In the genomic region with DNA sequence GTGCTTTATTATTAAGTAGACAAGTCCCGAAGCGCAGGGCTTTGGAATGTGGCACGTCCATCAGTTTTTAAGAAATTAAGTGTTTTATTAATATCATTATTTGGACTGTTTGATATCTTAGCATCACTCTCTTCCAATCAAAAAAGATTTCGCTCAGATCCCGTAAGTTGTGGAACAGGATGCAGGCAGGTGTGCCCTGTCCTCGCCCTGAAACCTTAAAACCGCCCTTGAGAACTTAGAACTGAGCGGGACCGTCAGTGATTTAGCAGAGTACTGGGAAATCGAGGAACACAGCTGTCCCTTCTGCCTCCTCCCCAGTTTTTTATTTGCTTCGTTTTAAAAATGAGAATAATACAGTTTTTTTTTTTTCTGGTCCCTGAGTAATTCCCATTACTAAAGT, we compare ENCODE assay signal across 9 mouse cellular contexts. TPM values are rescaled to one million over a fixed set of nuclear protein-coding genes. Genes with fewer than 3 reads are reported as not detected.
DNase-seq lines count a peak whose midpoint lies in the region; ATAC-seq and TF ChIP-seq lines count a peak whose summit lies in the region.
"Had no signal": no experiment of that assay in that cellular context is flagged by ENCODE, and none has a peak within 500 bp of the region (broad histone marks: within the 10 kb centered on the region; RNA-seq: fewer than 3 reads in every experiment).

No protein-coding gene starts in this region.

- H3K9me3 ChIP-seq in heart, embryonic 12.5 days (replicated peaks): no peaks in the 10 kb centered on the region
- no peaks in the 10 kb centered on the region for H3K9me3 ChIP-seq in ES-Bruce4 (replicated peaks; ENCODE audit: control insufficient read depth, insufficient read depth, low read length, poor library complexity, severe bottlenecking)
- H3K9me3 ChIP-seq in forebrain, embryonic 15.5 days: no peaks in the 10 kb centered on the region
- H3K9me3 ChIP-seq in liver, postnatal 0 days (ENCODE audit: low read length): no peaks in the 10 kb centered on the region

- TF ChIP-seq POLR2A in ES-Bruce4 (IDR thresholded peaks at IDR 0.05; ENCODE audit: insufficient read depth, low read length): no peak

- peak overlapping the region; percentile 84 for H3K4me2 ChIP-seq in heart, embryonic 12.5 days
- peak overlapping the region; percentile 85 for H3K4me2 ChIP-seq in forebrain, embryonic 15.5 days (replicated peaks)
- H3K4me2 ChIP-seq in liver, postnatal 0 days (ENCODE audit: low read depth, low read length): peak overlapping the region; percentile 87

- H3K9ac ChIP-seq in heart, embryonic 12.5 days: peak overlapping the region; percentile 83
- peak overlapping the region; percentile 90 for H3K9ac ChIP-seq in ES-Bruce4 (ENCODE audit: low read depth, poor library complexity, severe bottlenecking)
- H3K9ac ChIP-seq in forebrain, embryonic 15.5 days (replicated peaks): peak overlapping the region; percentile 89
- peak overlapping the region; percentile 80 for H3K9ac ChIP-seq in liver, postnatal 0 days (replicated peaks)

- H3K36me3 ChIP-seq in heart, embryonic 12.5 days: peaks cover 29% of the 10 kb centered on the region
- H3K36me3 ChIP-seq in ES-Bruce4 (ENCODE audit: control insufficient read depth, insufficient read depth, low read length, poor library complexity, severe bottlenecking): peaks cover 32% of the 10 kb centered on the region
- H3K36me3 ChIP-seq in forebrain, embryonic 15.5 days: peaks cover 31% of the 10 kb centered on the region
- H3K36me3 ChIP-seq in liver, postnatal 0 days (replicated peaks; ENCODE audit: insufficient read depth, low read length): peaks cover 27% of the 10 kb centered on the region

- H3K4me3 ChIP-seq in heart, embryonic 12.5 days: peak overlapping the region; percentile 76
- peak overlapping the region; percentile 100 for H3K4me3 ChIP-seq in ES-Bruce4 (ENCODE audit: low read depth, low read length)
- peak overlapping the region; percentile 79 for H3K4me3 ChIP-seq in forebrain, embryonic 15.5 days
- H3K4me3 ChIP-seq in liver, postnatal 0 days (ENCODE audit: low read depth, low read length): peak overlapping the region; percentile 70

- 2% methylated on average over 11 of the region's 11 CpGs for WGBS in heart, embryonic 12.5 days
- 3% methylated on average over 11 of the region's 11 CpGs for WGBS in forebrain, embryonic 15.5 days
- 2% methylated on average over 11 of the region's 11 CpGs for WGBS in liver, postnatal 0 days (ENCODE audit: insufficient replicate concordance)

- no peak for ATAC-seq in heart, embryonic 12.5 days (ENCODE audit: insufficient number of reproducible peaks, low FRiP score)
- no peak for ATAC-seq in forebrain, embryonic 15.5 days (replicated peaks)
- ATAC-seq in liver, postnatal 0 days: no peak

- peak overlapping the region; percentile 85 for H3K27ac ChIP-seq in heart, embryonic 12.5 days (ENCODE audit: poor library complexity, severe bottlenecking)
- peak overlapping the region; percentile 93 for H3K27ac ChIP-seq in ES-Bruce4 (ENCODE audit: insufficient read depth, low read length)
- H3K27ac ChIP-seq in forebrain, embryonic 15.5 days (replicated peaks): peak overlapping the region; percentile 83
- peak overlapping the region; percentile 87 for H3K27ac ChIP-seq in liver, postnatal 0 days (ENCODE audit: low read depth)

- TF ChIP-seq EP300 in ES-Bruce4 (IDR thresholded peaks at IDR 0.05; ENCODE audit: insufficient read depth, low read depth, low read length): no peak
- TF ChIP-seq EP300 in liver, postnatal 0 days (IDR thresholded peaks at IDR 0.05; ENCODE audit: low read depth): no peak

- DNase-seq in heart, postnatal 25 days (ENCODE audit: low spot score): no peak
- no peak for DNase-seq in liver, postnatal 0 days
- no peak for DNase-seq in left cerebral cortex, postnatal 36 days (ENCODE audit: low spot score in 2 of 2)
- no peak for DNase-seq in spleen, postnatal 4 days (ENCODE audit: low spot score in 2 of 2)
- DNase-seq in gastrocnemius, postnatal 25 days: no peak

- intact Hi-C loops in heart, postnatal 25 days (cut with DNase I): loop anchor here (5.0 kb wide), 1 partner anchor 80 kb away; the partner anchor contains the start of genes Gpatch11 and Heatr5b
- intact Hi-C loops in left cerebral cortex, postnatal 36 days (cut with DNase I): loop anchor here (5.0 kb wide), 1 partner anchor 80 kb away; the partner anchor contains the start of genes Gpatch11 and Heatr5b

- TF ChIP-seq CTCF in ES-Bruce4 (IDR thresholded peaks at IDR 0.05; ENCODE audit: low read depth, low read length): no peak
- TF ChIP-seq CTCF in liver, postnatal 0 days (IDR thresholded peaks at IDR 0.05; ENCODE audit: low read depth): no peak

- H3K27me3 ChIP-seq in heart, embryonic 12.5 days (replicated peaks): no peaks in the 10 kb centered on the region
- no peaks in the 10 kb centered on the region for H3K27me3 ChIP-seq in ES-Bruce4 (ENCODE audit: control insufficient read depth, insufficient read depth, low read length, poor library complexity, severe bottlenecking)
- H3K27me3 ChIP-seq in forebrain, embryonic 15.5 days: no peaks in the 10 kb centered on the region
- no peaks in the 10 kb centered on the region for H3K27me3 ChIP-seq in liver, postnatal 0 days (ENCODE audit: insufficient read depth, low read length)

- peaks cover 6% of the 10 kb centered on the region for H3K4me1 ChIP-seq in heart, embryonic 12.5 days (replicated peaks)
- no peaks in the 10 kb centered on the region for H3K4me1 ChIP-seq in ES-Bruce4 (ENCODE audit: control insufficient read depth, insufficient read depth, low read length)
- peaks cover 18% of the 10 kb centered on the region for H3K4me1 ChIP-seq in forebrain, embryonic 15.5 days
- peaks cover 18% of the 10 kb centered on the region for H3K4me1 ChIP-seq in liver, postnatal 0 days (ENCODE audit: insufficient read depth)

RNA-seq across cellular contexts. Expression of gene Cebpzos, which starts 0.6 kb away (rescaled TPM):
- polyA plus RNA-seq in heart, embryonic 12.5 days (2016; fragmentation: Nextera tagmentation; extraction: Ambion mirVana): 78.2 and 80.4 TPM in 2 replicates
- 10 to 100 TPM; 54.9 to 58.6 TPM for total RNA-seq in heart, postnatal 25 days (2021)
- 100 and 101 TPM in 2 replicates for polyA plus RNA-seq in ES-Bruce4 (2011; ENCODE audit: insufficient read depth, insufficient read length, low read depth, missing spikeins)
- 98.1 and 110 TPM in 2 replicates for polyA plus RNA-seq in forebrain, embryonic 15.5 days (2015; fragmentation: Nextera tagmentation; extraction: Ambion mirVana)
- polyA plus RNA-seq in liver, postnatal 0 days (2015; fragmentation: Nextera tagmentation; extraction: Ambion mirVana): 57.0 and 59.5 TPM in 2 replicates
- total RNA-seq in left cerebral cortex, postnatal 36 days (2021): 10 to 100 TPM; 27.5 to 28.0 TPM
- 10 to 100 TPM; 40.3 to 42.0 TPM for total RNA-seq in gastrocnemius, postnatal 25 days (2021)

RNA-seq across cellular contexts. Expression of gene Sult6b1, which starts 10.1 kb away (rescaled TPM):
- polyA plus RNA-seq in heart, embryonic 12.5 days (2016; fragmentation: Nextera tagmentation; extraction: Ambion mirVana): 0.15 TPM in 1 of 2 replicates, not detected in the other
- not detected for total RNA-seq in heart, postnatal 25 days (2021)
- 6.8 and 7.8 TPM in 2 replicates for polyA plus RNA-seq in ES-Bruce4 (2011; ENCODE audit: insufficient read depth, insufficient read length, low read depth, missing spikeins)
- not detected in 2 replicates for polyA plus RNA-seq in forebrain, embryonic 15.5 days (2015; fragmentation: Nextera tagmentation; extraction: Ambion mirVana)
- 0.07 and 0.08 TPM in 2 replicates for polyA plus RNA-seq in liver, postnatal 0 days (2015; fragmentation: Nextera tagmentation; extraction: Ambion mirVana)
- total RNA-seq in left cerebral cortex, postnatal 36 days (2021): under 1 TPM in 1 of 2 experiments, not detected in 1; 0.44 TPM
- total RNA-seq in gastrocnemius, postnatal 25 days (2021): not detected
- polyA plus RNA-seq: urinary bladder, adult 2 months had no signal

RNA-seq across cellular contexts. Expression of gene Cebpz, which starts 20.0 kb away (rescaled TPM):
- 37.5 and 40.4 TPM in 2 replicates for polyA plus RNA-seq in heart, embryonic 12.5 days (2016; fragmentation: Nextera tagmentation; extraction: Ambion mirVana)
- total RNA-seq in heart, postnatal 25 days (2021): 10 to 100 TPM; 18.9 to 19.2 TPM
- 120 and 124 TPM in 2 replicates for polyA plus RNA-seq in ES-Bruce4 (2011; ENCODE audit: insufficient read depth, insufficient read length, low read depth, missing spikeins)
- polyA plus RNA-seq in forebrain, embryonic 15.5 days (2015; fragmentation: Nextera tagmentation; extraction: Ambion mirVana): 56.5 and 64.3 TPM in 2 replicates
- 32.1 and 34.6 TPM in 2 replicates for polyA plus RNA-seq in liver, postnatal 0 days (2015; fragmentation: Nextera tagmentation; extraction: Ambion mirVana)
- 10 to 100 TPM; 27.1 to 31.5 TPM for total RNA-seq in left cerebral cortex, postnatal 36 days (2021)
- total RNA-seq in gastrocnemius, postnatal 25 days (2021): 10 to 100 TPM; 16.4 to 21.8 TPM

RNA-seq across cellular contexts. Expression of gene Ndufaf7, which starts 20.0 kb away (rescaled TPM):
- 61.2 and 65.4 TPM in 2 replicates for polyA plus RNA-seq in heart, embryonic 12.5 days (2016; fragmentation: Nextera tagmentation; extraction: Ambion mirVana)
- 10 to 100 TPM; 47.3 to 48.6 TPM for total RNA-seq in heart, postnatal 25 days (2021)
- 54.5 and 64.2 TPM in 2 replicates for polyA plus RNA-seq in ES-Bruce4 (2011; ENCODE audit: insufficient read depth, insufficient read length, low read depth, missing spikeins)
- polyA plus RNA-seq in forebrain, embryonic 15.5 days (2015; fragmentation: Nextera tagmentation; extraction: Ambion mirVana): 65.6 and 65.7 TPM in 2 replicates
- polyA plus RNA-seq in liver, postnatal 0 days (2015; fragmentation: Nextera tagmentation; extraction: Ambion mirVana): 18.8 and 22.2 TPM in 2 replicates
- total RNA-seq in left cerebral cortex, postnatal 36 days (2021): 10 to 100 TPM; 53.7 to 58.1 TPM
- 10 to 100 TPM; 24.7 to 27.8 TPM for total RNA-seq in gastrocnemius, postnatal 25 days (2021)

RNA-seq across cellular contexts. Expression of gene Eif2ak2, which starts 34.5 kb away (rescaled TPM):
- polyA plus RNA-seq in heart, embryonic 12.5 days (2016; fragmentation: Nextera tagmentation; extraction: Ambion mirVana): 11.1 and 11.7 TPM in 2 replicates
- total RNA-seq in heart, postnatal 25 days (2021): 1 to 10 TPM; 8.5 to 9.7 TPM
- polyA plus RNA-seq in ES-Bruce4 (2011; ENCODE audit: insufficient read depth, insufficient read length, low read depth, missing spikeins): 21.0 and 22.4 TPM in 2 replicates
- 2.3 and 3.1 TPM in 2 replicates for polyA plus RNA-seq in forebrain, embryonic 15.5 days (2015; fragmentation: Nextera tagmentation; extraction: Ambion mirVana)
- polyA plus RNA-seq in liver, postnatal 0 days (2015; fragmentation: Nextera tagmentation; extraction: Ambion mirVana): 7.4 and 8.4 TPM in 2 replicates
- total RNA-seq in left cerebral cortex, postnatal 36 days (2021): 1 to 10 TPM; 3.6 to 4.6 TPM
- total RNA-seq in gastrocnemius, postnatal 25 days (2021): 1 to 10 TPM; 4.4 to 4.5 TPM
